Mouse (Mus musculus): ENCODE measurements around the gene Cdt1.

Cdt1 gene

GRCm38 (mm10) chr8:122567361-122568108, at the start of gene Cdt1:
Gene Cdt1 (plus strand): TSS chr8:122568015.
- DNase-seq (ENCODE audit: low read depth), result peak; percentile 97

- DNase-seq (ENCODE audit: low read depth), result no peak
Observed at GRCm38 (mm10) chr8:122520611-122521010, 47.2 kb upstream of the Cdt1 start.

- no peak for DNase-seq (ENCODE audit: low read depth)
Observed at GRCm38 (mm10) chr8:122522796-122523651, 44.8 kb upstream of the Cdt1 start.

GRCm38 (mm10) chr8:122523652-122524360, 44.0 kb upstream of the Cdt1 start:
- DNase-seq (ENCODE audit: low read depth), result no peak

- no peak for DNase-seq (ENCODE audit: low read depth)
Observed at GRCm38 (mm10) chr8:122524506-122524905, 43.3 kb upstream of the Cdt1 start.

- DNase-seq (ENCODE audit: low read depth), result no peak
Observed at GRCm38 (mm10) chr8:122525004-122525403, 42.8 kb upstream of the Cdt1 start.

- DNase-seq (ENCODE audit: low read depth), result no peak
Observed at GRCm38 (mm10) chr8:122526084-122526483, 41.7 kb upstream of the Cdt1 start.

GRCm38 (mm10) chr8:122526526-122527170, 41.2 kb upstream of the Cdt1 start:
- DNase-seq (ENCODE audit: low read depth), result no peak

GRCm38 (mm10) chr8:122527937-122528336, 39.9 kb upstream of the Cdt1 start:
- DNase-seq (ENCODE audit: low read depth), result no peak

- no peak for DNase-seq (ENCODE audit: low read depth)
Observed at GRCm38 (mm10) chr8:122529159-122529558, 38.7 kb upstream of the Cdt1 start.

GRCm38 (mm10) chr8:122531312-122531711, 36.5 kb upstream of the Cdt1 start:
- no peak for DNase-seq (ENCODE audit: low read depth)

GRCm38 (mm10) chr8:122537033-122537432, 30.8 kb upstream of the Cdt1 start:
- no peak for DNase-seq (ENCODE audit: low read depth)

GRCm38 (mm10) chr8:122537812-122538211, 30.0 kb upstream of the Cdt1 start:
- no peak for DNase-seq (ENCODE audit: low read depth)

GRCm38 (mm10) chr8:122538310-122539076, 29.3 kb upstream of the Cdt1 start:
- DNase-seq (ENCODE audit: low read depth), result no peak

- no peak for DNase-seq (ENCODE audit: low read depth)
Observed at GRCm38 (mm10) chr8:122544138-122544537, 23.7 kb upstream of the Cdt1 start.

- peak; percentile 13 for DNase-seq (ENCODE audit: low read depth)
Observed at GRCm38 (mm10) chr8:122546066-122546755, 21.6 kb upstream of the Cdt1 start.

GRCm38 (mm10) chr8:122546811-122547453, 20.9 kb upstream of the Cdt1 start:
- DNase-seq (ENCODE audit: low read depth), result no peak

GRCm38 (mm10) chr8:122547815-122548214, 20.0 kb upstream of the Cdt1 start:
- peak; percentile 91 for DNase-seq (ENCODE audit: low read depth)

GRCm38 (mm10) chr8:122548331-122548730, 19.5 kb upstream of the Cdt1 start:
- peak; percentile 66 for DNase-seq (ENCODE audit: low read depth)

GRCm38 (mm10) chr8:122548891-122549439, 18.9 kb upstream of the Cdt1 start:
- peak; percentile 81 for DNase-seq (ENCODE audit: low read depth)
